Mouse (Mus musculus): ENCODE results near the gene Dhodh. TPM values are rescaled to one million over a fixed set of nuclear protein-coding genes. Genes with fewer than 3 reads are reported as not detected.

Gene Dhodh
- 10 to 100 TPM; 10.5 to 14.6 TPM for total RNA-seq (2021)
- long read RNA-seq, experiment 1, transcript Dhodh-201 (9 exons, 2,039 nt) = major isoform, 25 of 30 reads
- long read RNA-seq, experiment 1, partial matches to known transcripts = 0 of 30 reads
- long read RNA-seq, experiment 1, other reads (novel, unspliced or antisense) = 5 of 30 reads
- long read RNA-seq, experiment 2, transcript Dhodh-201 (9 exons, 2,039 nt) = major isoform, 24 of 27 reads
- long read RNA-seq, experiment 2, partial matches to known transcripts = 0 of 27 reads
- long read RNA-seq, experiment 2, other reads (novel, unspliced or antisense) = 3 of 27 reads

DNA sequence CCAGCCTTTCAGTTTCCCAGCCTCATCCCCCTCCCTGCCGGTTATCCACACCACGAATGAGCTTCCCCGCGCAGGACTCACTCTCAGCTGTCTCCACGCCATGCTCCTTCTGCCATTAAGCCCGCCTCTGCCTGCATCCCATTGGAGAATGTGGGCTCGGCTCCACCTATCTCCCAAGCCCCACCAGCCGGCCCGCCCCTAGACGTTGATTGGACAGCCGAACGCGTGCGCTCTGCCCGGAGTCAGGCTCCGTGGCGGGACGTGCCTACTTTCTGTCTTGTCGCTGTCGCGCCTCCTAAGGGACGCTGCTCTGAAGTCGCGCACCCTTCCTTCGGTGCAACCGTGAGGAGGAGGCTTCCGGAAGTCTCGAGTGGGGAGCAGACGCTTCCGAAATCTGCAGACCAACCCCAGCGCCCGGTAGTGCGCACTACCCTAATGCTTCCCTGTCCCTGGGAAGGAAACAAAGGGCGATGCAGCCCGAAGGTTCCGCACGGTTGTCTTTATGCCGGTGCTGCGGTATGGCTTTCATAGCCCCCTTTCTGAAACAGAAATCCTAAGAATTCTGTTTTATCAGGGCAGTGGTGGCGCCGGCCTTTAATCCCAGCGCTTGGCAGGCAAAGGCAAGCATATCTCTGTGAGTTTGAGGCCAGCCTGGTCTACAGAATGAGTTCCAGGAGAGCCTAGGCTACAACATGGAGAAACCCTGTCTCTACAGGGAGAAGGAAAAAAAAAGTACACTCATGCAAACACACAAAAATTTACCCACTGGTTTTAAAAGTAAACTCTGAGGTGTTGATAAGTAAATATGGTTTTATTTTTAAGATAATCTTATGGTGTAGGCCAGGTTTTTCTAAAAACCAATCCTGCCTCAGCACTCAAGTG, at the start of gene Dhodh:
Gene Dhodh (minus strand): TSS at position 403 of the 882 bp plus-strand sequence.
- peak; percentile 8; the same call in 1 of the 2 replicates for TF ChIP-seq CTCF (IDR thresholded peaks at IDR 0.05)
- Histone ChIP-seq H3K4me3 (peak within 1 kb of the TSS; percentile 90), H3K27ac (peak within 1 kb of the TSS; percentile 96)
- intact Hi-C loops (cut with DNase I) = loop anchor here (1.0 to 5.0 kb wide), 4 partner anchors 43 to 170 kb away; partner anchors contain the start of genes Ap1g1, Dhx38, Ist1 and Txnl4b
- peak; percentile 98 for DNase-seq

DNA sequence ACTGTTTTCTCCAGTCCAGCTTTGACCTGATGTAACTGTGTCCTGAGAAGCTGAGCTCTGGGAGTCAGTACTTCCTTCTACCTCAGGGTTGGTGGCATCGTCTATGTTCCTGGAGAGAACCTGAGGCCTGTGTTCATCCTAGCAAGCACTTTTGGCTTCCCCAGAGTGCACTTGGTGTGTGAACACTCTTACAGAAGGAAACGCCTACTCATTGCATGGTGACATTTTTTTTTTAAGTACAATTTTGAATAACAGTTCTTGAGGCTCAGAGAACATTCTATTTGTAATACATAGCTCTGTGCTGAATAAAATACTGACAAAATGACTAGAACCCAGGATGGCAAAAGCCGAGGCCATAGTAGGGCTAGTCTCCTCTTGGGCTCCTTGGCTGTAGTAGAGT, 48.4 kb upstream of the Dhodh start:
- Histone ChIP-seq H3K27ac (no peak overlapping the region), H3K4me3 (no peak overlapping the region)
- intact Hi-C loops (cut with DNase I) = no loop called here
- no peak for DNase-seq
- TF ChIP-seq CTCF (IDR thresholded peaks at IDR 0.05) = no peak

DNA sequence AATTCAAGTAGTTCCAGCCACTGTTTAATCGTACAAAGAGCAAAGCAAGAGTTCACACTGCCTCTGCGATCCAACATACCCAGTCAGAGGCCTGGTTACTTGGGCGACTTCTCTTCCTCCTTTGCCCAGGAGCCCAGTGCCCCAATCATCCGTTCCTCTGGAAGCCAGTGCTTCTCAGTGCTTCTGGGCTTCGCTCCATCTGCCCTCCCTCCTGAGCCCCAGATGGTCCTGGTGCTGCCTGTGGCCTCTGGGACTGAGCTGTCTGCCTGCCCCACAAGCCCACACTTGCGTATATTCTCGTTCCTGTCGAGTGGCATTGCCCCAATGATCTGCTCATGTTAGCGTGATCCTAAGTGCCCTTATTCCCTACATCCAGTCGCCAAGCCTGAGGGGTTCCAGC, 42.3 kb upstream of the Dhodh start:
- H3K4me3 ChIP-seq = no peak overlapping the region
- TF ChIP-seq CTCF (IDR thresholded peaks at IDR 0.05) = no peak
- intact Hi-C loops (cut with DNase I) = no loop called here

DNA sequence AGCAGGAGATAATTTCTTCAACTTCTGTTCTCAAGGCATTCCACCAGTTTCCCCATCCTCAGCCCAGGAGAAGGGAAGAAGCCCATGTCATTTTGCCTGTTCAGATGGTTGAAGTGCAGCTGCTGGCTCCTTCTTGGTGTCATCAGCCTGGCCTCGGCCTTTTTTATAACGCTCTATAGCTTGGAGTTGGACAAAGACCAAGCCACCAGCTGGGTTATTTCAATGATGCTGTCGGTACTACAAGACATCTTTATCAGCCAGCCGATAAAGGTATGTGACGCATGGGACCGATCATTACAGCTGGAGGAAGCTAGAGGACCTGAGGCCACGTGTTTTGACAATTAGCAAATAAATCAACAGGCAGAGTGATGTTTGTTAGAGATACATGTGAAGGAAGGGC, 40.0 kb upstream of the Dhodh start:
- no peak for TF ChIP-seq CTCF (IDR thresholded peaks at IDR 0.05)
- no peak for DNase-seq
- H3K27ac ChIP-seq = no peak overlapping the region
- H3K4me3 ChIP-seq = no peak overlapping the region
- intact Hi-C loops (cut with DNase I) = no loop called here

More for the DNA sequence above, 42.3 kb upstream of the Dhodh start:
- no peak for DNase-seq
- H3K27ac ChIP-seq = no peak overlapping the region

DNA sequence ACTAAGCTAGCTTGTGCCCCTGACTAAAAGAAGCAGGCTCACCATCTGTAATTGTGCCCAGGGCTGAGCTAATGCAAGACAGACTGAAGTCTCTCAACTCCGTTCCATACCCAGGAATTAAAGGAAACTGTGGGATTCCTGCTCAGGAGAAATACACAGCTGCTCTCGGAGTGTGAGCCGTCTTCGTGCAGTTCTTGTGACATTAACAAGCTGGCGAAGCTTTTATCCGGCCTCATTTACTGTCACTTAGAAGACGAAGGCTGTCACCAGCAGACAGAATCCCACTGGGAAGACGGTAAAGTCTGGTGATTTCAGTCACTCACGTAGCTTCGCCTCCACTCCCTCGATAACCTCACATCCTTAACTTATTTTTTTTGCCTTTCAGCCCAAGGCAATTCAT, 38.9 kb upstream of the Dhodh start:
- Histone ChIP-seq H3K4me3 (no peak overlapping the region), H3K27ac (no peak overlapping the region)
- no peak for TF ChIP-seq CTCF (IDR thresholded peaks at IDR 0.05)
- no peak for DNase-seq
- intact Hi-C loops (cut with DNase I) = no loop called here

DNA sequence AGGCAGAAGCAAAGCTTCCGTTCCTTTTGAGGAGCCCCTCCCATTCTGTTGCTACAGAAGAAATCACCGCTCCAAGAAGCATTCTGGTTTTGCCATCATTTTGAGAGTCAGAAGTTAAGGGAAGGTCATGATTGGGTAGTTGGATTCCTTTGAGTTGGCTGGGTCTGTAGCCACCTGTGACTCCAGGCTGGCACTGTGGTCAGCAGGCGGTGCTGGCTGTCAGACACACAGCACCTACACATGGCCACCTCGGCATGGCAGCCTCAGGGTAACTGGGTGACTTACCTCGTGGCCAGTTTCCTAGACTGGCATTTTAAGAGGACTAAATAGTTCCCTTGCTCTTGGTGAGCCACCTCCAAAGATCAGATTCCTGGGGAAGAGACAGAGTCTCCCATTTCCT, 32.8 kb upstream of the Dhodh start:
- H3K27ac ChIP-seq = no peak overlapping the region
- H3K4me3 ChIP-seq = no peak overlapping the region
- TF ChIP-seq CTCF (IDR thresholded peaks at IDR 0.05) = no peak
- intact Hi-C loops (cut with DNase I) = no loop called here
- DNase-seq = no peak

DNA sequence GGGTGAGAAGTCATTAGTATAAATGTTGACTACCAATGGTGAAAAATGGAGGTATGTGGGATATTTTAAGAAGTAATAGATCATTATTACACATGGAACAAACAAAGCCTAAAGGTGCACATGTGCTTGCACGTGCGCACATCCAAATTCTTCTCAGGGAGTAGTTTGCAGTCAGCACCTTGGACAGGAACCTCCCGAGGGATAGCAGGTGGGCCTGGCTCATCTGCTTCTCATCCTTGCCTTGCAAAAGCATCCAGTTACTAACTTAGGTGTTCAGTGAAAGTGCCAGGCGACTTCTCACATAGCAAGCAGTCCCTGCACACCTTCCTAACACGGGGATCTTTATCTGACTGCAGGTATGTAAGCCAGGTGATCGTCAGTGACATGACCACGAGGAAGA, 31.9 kb upstream of the Dhodh start:
- no peak for TF ChIP-seq CTCF (IDR thresholded peaks at IDR 0.05)
- Histone ChIP-seq H3K4me3 (no peak overlapping the region), H3K27ac (no peak overlapping the region)
- no peak for DNase-seq
- intact Hi-C loops (cut with DNase I) = no loop called here

DNA sequence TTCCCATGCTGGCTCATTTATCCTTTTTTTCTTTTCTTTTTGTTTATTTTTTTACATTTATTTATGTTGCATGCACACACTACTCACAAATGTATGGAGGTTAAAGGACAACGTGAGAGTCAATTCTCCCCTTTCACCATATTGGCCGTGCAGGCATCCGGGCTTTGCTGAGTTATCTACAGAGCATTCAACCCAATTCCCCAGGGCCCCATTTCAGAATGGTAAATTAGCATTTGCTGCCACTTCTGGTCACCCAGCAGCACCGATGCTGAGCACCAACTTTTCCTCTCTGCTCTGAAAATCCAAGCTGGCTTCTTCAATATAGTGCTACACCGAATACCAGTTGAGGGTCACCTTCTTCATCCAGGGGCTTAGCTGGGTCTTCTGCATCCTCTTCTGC, 30.4 kb upstream of the Dhodh start:
- no peak overlapping the region for H3K4me3 ChIP-seq
- H3K27ac ChIP-seq = no peak overlapping the region
- no peak for TF ChIP-seq CTCF (IDR thresholded peaks at IDR 0.05)
- intact Hi-C loops (cut with DNase I) = no loop called here
- DNase-seq = no peak

DNA sequence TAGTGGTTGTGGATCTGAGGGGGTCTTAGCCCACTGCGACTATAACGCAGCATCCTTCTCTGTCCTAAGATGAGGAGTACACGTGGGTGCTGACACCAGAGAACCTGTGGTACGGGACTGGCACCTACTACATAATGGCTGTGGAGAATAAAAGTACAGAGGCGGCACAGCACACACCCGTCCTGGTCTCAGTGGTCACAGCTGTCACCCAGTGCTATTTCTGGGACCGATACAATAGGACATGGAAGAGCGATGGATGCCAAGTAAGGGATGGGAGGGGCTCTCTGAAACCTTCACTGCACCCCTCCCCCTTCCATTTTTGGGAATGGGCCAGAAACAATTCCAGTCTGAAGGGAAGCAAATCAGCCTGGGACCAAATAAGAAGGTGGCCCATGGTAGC, 26.7 kb upstream of the Dhodh start:
- intact Hi-C loops (cut with DNase I) = no loop called here
- TF ChIP-seq CTCF (IDR thresholded peaks at IDR 0.05) = no peak
- no peak for DNase-seq
- Histone ChIP-seq H3K4me3 (no peak overlapping the region), H3K27ac (no peak overlapping the region)

DNA sequence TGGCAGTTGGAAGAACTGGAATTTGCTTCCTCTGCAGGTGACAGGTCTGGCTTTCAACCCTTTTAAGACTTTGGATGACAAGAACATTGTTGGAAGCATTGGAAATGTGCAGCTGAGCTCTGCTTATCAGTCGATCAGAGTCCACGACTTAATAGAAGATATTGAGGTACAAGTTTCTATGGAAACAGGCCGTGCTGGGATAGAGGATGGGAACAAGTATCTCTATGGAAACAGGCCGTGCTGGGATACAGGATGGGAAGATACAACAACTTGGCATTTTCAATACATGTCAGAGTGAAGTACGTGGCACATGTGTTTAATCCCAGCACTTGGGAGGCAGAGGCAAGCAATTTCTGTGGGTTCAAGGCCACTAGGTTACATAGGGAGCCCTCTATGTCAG, 24.0 kb upstream of the Dhodh start:
- no peak overlapping the region for H3K4me3 ChIP-seq
- no peak for DNase-seq
- intact Hi-C loops (cut with DNase I) = no loop called here
- H3K27ac ChIP-seq = no peak overlapping the region
- no peak for TF ChIP-seq CTCF (IDR thresholded peaks at IDR 0.05)

DNA sequence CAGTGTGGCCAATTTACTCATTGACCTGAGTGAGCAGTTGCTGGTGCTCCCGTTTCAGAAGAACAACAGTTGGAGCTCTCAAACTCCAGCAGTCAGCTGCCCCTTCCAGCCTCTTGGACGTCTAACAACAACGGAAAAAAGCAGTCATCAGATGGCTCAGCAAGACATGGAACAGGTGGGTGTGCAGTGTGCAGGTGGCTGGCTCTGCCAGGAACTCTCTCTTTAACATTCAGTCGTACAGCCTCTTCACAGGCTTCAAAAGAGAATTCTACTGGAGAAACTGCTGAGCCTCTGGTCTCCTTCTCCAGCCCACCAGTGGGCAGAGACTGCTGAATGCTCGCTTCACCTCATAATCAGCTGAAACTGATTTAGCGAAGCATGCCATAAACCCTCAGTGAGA, 20.2 kb upstream of the Dhodh start:
- no peak for TF ChIP-seq CTCF (IDR thresholded peaks at IDR 0.05)
- Histone ChIP-seq H3K4me3 (no peak overlapping the region), H3K27ac (no peak overlapping the region)
- DNase-seq = no peak
- intact Hi-C loops (cut with DNase I) = no loop called here

DNA sequence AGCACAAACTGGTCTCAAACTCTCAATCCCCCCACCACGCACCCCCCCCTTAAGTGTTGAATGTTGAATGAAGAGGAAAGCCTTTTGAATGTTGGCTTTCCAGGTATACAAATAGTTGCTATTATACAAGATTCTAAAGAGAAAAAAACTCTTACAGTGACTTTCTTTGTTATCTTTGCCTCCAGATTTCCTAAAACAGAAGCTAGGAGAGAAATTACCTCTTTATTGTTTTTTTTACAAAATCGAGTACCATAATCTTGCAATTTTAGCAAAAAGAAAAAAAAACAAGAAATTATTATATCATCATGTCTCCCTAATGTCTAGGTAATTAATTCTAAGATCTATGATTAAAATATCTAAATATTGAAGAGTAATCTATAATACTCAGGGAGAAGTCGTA, 7.1 kb upstream of the Dhodh start:
- no peak for DNase-seq
- H3K27ac ChIP-seq = no peak overlapping the region
- intact Hi-C loops (cut with DNase I) = no loop called here
- no peak for TF ChIP-seq CTCF (IDR thresholded peaks at IDR 0.05)
- no peak overlapping the region for H3K4me3 ChIP-seq
